Mouse (Mus musculus) lung, embryonic 15.5 days (tissue): ENCODE data around the gene Slit3. TPM values are rescaled to one million over a fixed set of nuclear protein-coding genes. Genes with fewer than 3 reads are reported as not detected.

ENCODE experiments used
- ATAC-seq: fragments of 200-750 bp; cut with Nextera tagmentation; 2 replicates; pipeline ENCODE4 v1.8.0; 2017; ENCODE audit warnings: moderate number of reproducible peaks, borderline replicate concordance; ENCODE audit not compliant: low FRiP score, low TSS enrichment; ENCODE audit errors: extremely low read depth
- H3K27ac ChIP-seq: fragments of 300-500 bp; sonication (generic); 2 replicates; pipeline ENCODE4 v1.5.1; 2015; ENCODE audit warnings: moderate library complexity, mild to moderate bottlenecking, inconsistent platforms
- H3K27me3 ChIP-seq: fragments of 300-500 bp; sonication (generic); 2 replicates; pipeline ENCODE4 v1.6.1; 2015; ENCODE audit warnings: inconsistent platforms
- H3K36me3 ChIP-seq: fragments of 300-500 bp; sonication (generic); 2 replicates; pipeline ENCODE4 v1.6.1; 2015; ENCODE audit warnings: inconsistent platforms
- H3K4me1 ChIP-seq: fragments of 300-500 bp; sonication (generic); 2 replicates; pipeline ENCODE4 v1.6.1; 2015; ENCODE audit warnings: inconsistent platforms
- H3K4me2 ChIP-seq: fragments of 300-500 bp; sonication (generic); 2 replicates; pipeline ENCODE4 v1.6.1; 2015; ENCODE audit warnings: inconsistent platforms, mild to moderate bottlenecking, moderate library complexity
- H3K4me3 ChIP-seq: fragments of 300-500 bp; sonication (generic); 2 replicates; pipeline ENCODE4 v1.5.1; 2015; ENCODE audit warnings: mild to moderate bottlenecking, inconsistent platforms
- H3K9ac ChIP-seq: fragments of 300-500 bp; sonication (generic); 2 replicates; pipeline ENCODE4 v1.6.1; 2015; ENCODE audit warnings: inconsistent platforms
- H3K9me3 ChIP-seq: fragments of 300-500 bp; sonication (generic); 2 replicates; pipeline ENCODE4 v1.6.1; 2016; ENCODE audit warnings: inconsistent platforms
- WGBS: fragments of 180-500 bp; shearing (Covaris S2); methylation state at CpG from one replicate; pipeline ENCODE4 v1.1.7; 2015; 5-methylcytosine and 5-hydroxymethylcytosine counted together
- polyA plus RNA-seq: library from polyadenylated mRNA; unstranded; fragments of >200 nt; fragmentation: Nextera tagmentation; extraction: Ambion mirVana; gene quantifications from 2 replicates; pipeline ENCODE4 v1.2.1, GENCODE M21; 2015

Slit3 gene
- polyA plus RNA-seq, 1 experiment from 2014 or later: 21.4 TPM

GRCm38 (mm10) chr11:35639428-35639827 is 518.4 kb downstream of the Slit3 start:
- H3K4me2 ChIP-seq: no peak overlapping the region
- no peaks in the 10 kb centered on the region for H3K4me1 ChIP-seq
- H3K9me3 ChIP-seq: no peaks in the 10 kb centered on the region
- no peak overlapping the region for H3K4me3 ChIP-seq
- H3K27ac ChIP-seq: no peak overlapping the region
- H3K27me3 ChIP-seq: no peaks in the 10 kb centered on the region
- no peaks in the 10 kb centered on the region for H3K36me3 ChIP-seq
- 40% methylated on average over 11 of the region's 11 CpGs for WGBS
- no peak for ATAC-seq
- no peak overlapping the region for H3K9ac ChIP-seq

GRCm38 (mm10) chr11:35651286-35651685 is 530.3 kb downstream of the Slit3 start:
- 83% methylated on average over 10 of the region's 10 CpGs for WGBS
- no peak overlapping the region for H3K4me2 ChIP-seq
- H3K4me3 ChIP-seq: no peak overlapping the region
- no peaks in the 10 kb centered on the region for H3K36me3 ChIP-seq
- no peaks in the 10 kb centered on the region for H3K27me3 ChIP-seq
- H3K4me1 ChIP-seq: no peaks in the 10 kb centered on the region
- H3K9me3 ChIP-seq: no peaks in the 10 kb centered on the region
- no peak overlapping the region for H3K27ac ChIP-seq
- no peak for ATAC-seq
- H3K9ac ChIP-seq: no peak overlapping the region

GRCm38 (mm10) chr11:35655836-35656235 is 534.8 kb downstream of the Slit3 start:
- H3K4me1 ChIP-seq: no peaks in the 10 kb centered on the region
- H3K4me3 ChIP-seq: no peak overlapping the region
- no peaks in the 10 kb centered on the region for H3K9me3 ChIP-seq
- H3K27ac ChIP-seq: no peak overlapping the region
- no peaks in the 10 kb centered on the region for H3K27me3 ChIP-seq
- no peak for ATAC-seq
- H3K36me3 ChIP-seq: no peaks in the 10 kb centered on the region
- no peak overlapping the region for H3K9ac ChIP-seq
- H3K4me2 ChIP-seq: no peak overlapping the region

GRCm38 (mm10) chr11:35657582-35657981 is 536.6 kb downstream of the Slit3 start:
- Histone ChIP-seq H3K4me3 (no peak overlapping the region), H3K27me3 (no peaks in the 10 kb centered on the region), H3K36me3 (no peaks in the 10 kb centered on the region), H3K27ac (no peak overlapping the region), H3K9ac (no peak overlapping the region), H3K9me3 (no peaks in the 10 kb centered on the region), H3K4me2 (no peak overlapping the region), H3K4me1 (no peaks in the 10 kb centered on the region)
- ATAC-seq: no peak
- 70% methylated on average over 6 of the region's 6 CpGs for whole genome bisulfite sequencing

- Histone ChIP-seq H3K36me3 (no peaks in the 10 kb centered on the region), H3K4me2 (no peak overlapping the region), H3K9me3 (no peaks in the 10 kb centered on the region), H3K27me3 (no peaks in the 10 kb centered on the region), H3K9ac (no peak overlapping the region), H3K27ac (no peak overlapping the region), H3K4me3 (no peak overlapping the region), H3K4me1 (no peaks in the 10 kb centered on the region)
- 81% methylated on average over 4 of the region's 4 CpGs for WGBS
- ATAC-seq: no peak
Observed at GRCm38 (mm10) chr11:35660967-35661366, 539.9 kb downstream of the Slit3 start.

- ATAC-seq: no peak
- H3K4me3 ChIP-seq: no peak overlapping the region
- H3K4me1 ChIP-seq: no peaks in the 10 kb centered on the region
- H3K9ac ChIP-seq: no peak overlapping the region
- H3K27me3 ChIP-seq: no peaks in the 10 kb centered on the region
- H3K9me3 ChIP-seq: no peaks in the 10 kb centered on the region
- no peak overlapping the region for H3K27ac ChIP-seq
- 89% methylated on average over 3 of the region's 3 CpGs for WGBS
- no peak overlapping the region for H3K4me2 ChIP-seq
- H3K36me3 ChIP-seq: no peaks in the 10 kb centered on the region
Observed at GRCm38 (mm10) chr11:35662945-35663344, 541.9 kb downstream of the Slit3 start.

- Histone ChIP-seq H3K9me3 (no peaks in the 10 kb centered on the region), H3K27me3 (no peaks in the 10 kb centered on the region), H3K4me3 (no peak overlapping the region), H3K9ac (no peak overlapping the region), H3K36me3 (no peaks in the 10 kb centered on the region), H3K27ac (no peak overlapping the region), H3K4me2 (no peak overlapping the region), H3K4me1 (no peaks in the 10 kb centered on the region)
- no peak for ATAC-seq
- WGBS: 67% methylated on average over 8 of the region's 8 CpGs
Observed at GRCm38 (mm10) chr11:35663661-35664060, 542.6 kb downstream of the Slit3 start.

GRCm38 (mm10) chr11:35664991-35665390 is 544.0 kb downstream of the Slit3 start:
- ATAC-seq: no peak
- Histone ChIP-seq H3K9ac (no peak overlapping the region), H3K27ac (no peak overlapping the region), H3K4me2 (no peak overlapping the region), H3K36me3 (no peaks in the 10 kb centered on the region), H3K4me1 (no peaks in the 10 kb centered on the region), H3K4me3 (no peak overlapping the region), H3K27me3 (no peaks in the 10 kb centered on the region), H3K9me3 (no peaks in the 10 kb centered on the region)
- 68% methylated on average over 5 of the region's 5 CpGs for WGBS

GRCm38 (mm10) chr11:35667428-35667827 is 546.4 kb downstream of the Slit3 start:
- 47% methylated on average over 3 of the region's 3 CpGs for WGBS
- H3K4me2 ChIP-seq: no peak overlapping the region
- no peak overlapping the region for H3K4me3 ChIP-seq
- H3K4me1 ChIP-seq: no peaks in the 10 kb centered on the region
- no peak for ATAC-seq
- no peak overlapping the region for H3K9ac ChIP-seq
- no peaks in the 10 kb centered on the region for H3K27me3 ChIP-seq
- no peak overlapping the region for H3K27ac ChIP-seq
- H3K9me3 ChIP-seq: no peaks in the 10 kb centered on the region
- no peaks in the 10 kb centered on the region for H3K36me3 ChIP-seq

GRCm38 (mm10) chr11:35668138-35668537 is 547.1 kb downstream of the Slit3 start:
- no peaks in the 10 kb centered on the region for H3K27me3 ChIP-seq
- no peaks in the 10 kb centered on the region for H3K4me1 ChIP-seq
- no peaks in the 10 kb centered on the region for H3K9me3 ChIP-seq
- H3K27ac ChIP-seq: no peak overlapping the region
- H3K9ac ChIP-seq: no peak overlapping the region
- no peak overlapping the region for H3K4me2 ChIP-seq
- ATAC-seq: no peak
- H3K4me3 ChIP-seq: no peak overlapping the region
- 48% methylated on average over 3 of the region's 3 CpGs for WGBS
- H3K36me3 ChIP-seq: no peaks in the 10 kb centered on the region

- 73% methylated on average over 1 of the region's 1 CpGs for WGBS
- Histone ChIP-seq H3K9ac (no peak overlapping the region), H3K4me3 (no peak overlapping the region), H3K4me2 (no peak overlapping the region), H3K4me1 (no peaks in the 10 kb centered on the region), H3K27ac (no peak overlapping the region), H3K9me3 (no peaks in the 10 kb centered on the region), H3K36me3 (no peaks in the 10 kb centered on the region), H3K27me3 (no peaks in the 10 kb centered on the region)
- no peak for ATAC-seq
Observed at GRCm38 (mm10) chr11:35668750-35669149, 547.7 kb downstream of the Slit3 start.

- no peaks in the 10 kb centered on the region for H3K27me3 ChIP-seq
- no peak overlapping the region for H3K4me3 ChIP-seq
- H3K27ac ChIP-seq: no peak overlapping the region
- no peak overlapping the region for H3K9ac ChIP-seq
- H3K4me1 ChIP-seq: no peaks in the 10 kb centered on the region
- no peak overlapping the region for H3K4me2 ChIP-seq
- H3K9me3 ChIP-seq: no peaks in the 10 kb centered on the region
- no peak for ATAC-seq
- 84% methylated on average over 5 of the region's 5 CpGs for WGBS
- no peaks in the 10 kb centered on the region for H3K36me3 ChIP-seq
Observed at GRCm38 (mm10) chr11:35669536-35669935, 548.5 kb downstream of the Slit3 start.

- no peak overlapping the region for H3K4me2 ChIP-seq
- no peaks in the 10 kb centered on the region for H3K4me1 ChIP-seq
- no peaks in the 10 kb centered on the region for H3K9me3 ChIP-seq
- no peaks in the 10 kb centered on the region for H3K36me3 ChIP-seq
- no peak overlapping the region for H3K4me3 ChIP-seq
- 83% methylated on average over 6 of the region's 6 CpGs for WGBS
- ATAC-seq: no peak
- no peaks in the 10 kb centered on the region for H3K27me3 ChIP-seq
- no peak overlapping the region for H3K27ac ChIP-seq
- no peak overlapping the region for H3K9ac ChIP-seq
Observed at GRCm38 (mm10) chr11:35670181-35670580, 549.2 kb downstream of the Slit3 start.
